Mouse (Mus musculus) embryonic stem cell, embryonic (primary cell): ENCODE measurements around the gene Rgs3.

ENCODE experiments used
- CTCF ChIA-PET, 4 experiments: fragments of 300-600 bp in 2 of 4; fragments of 350-600 bp in 2 of 4; sonication (Branson Sonifier 250); formaldehyde crosslinking; loops; one replicate each; lab custom pipeline; 2022; ENCODE audit warnings: inconsistent platforms in 2 of 4; lab: Charles Lee
- POLR2A ChIA-PET, 4 experiments: fragments of 300-600 bp in 2 of 4; fragments of 350-600 bp in 2 of 4; sonication (Branson Sonifier 250); formaldehyde crosslinking; loops; one replicate each; lab custom pipeline; 2022; ENCODE audit warnings: antibody characterized with exemption in 4 of 4, inconsistent platforms in 1 of 4; lab: Charles Lee

Gene Rgs3

DNA sequence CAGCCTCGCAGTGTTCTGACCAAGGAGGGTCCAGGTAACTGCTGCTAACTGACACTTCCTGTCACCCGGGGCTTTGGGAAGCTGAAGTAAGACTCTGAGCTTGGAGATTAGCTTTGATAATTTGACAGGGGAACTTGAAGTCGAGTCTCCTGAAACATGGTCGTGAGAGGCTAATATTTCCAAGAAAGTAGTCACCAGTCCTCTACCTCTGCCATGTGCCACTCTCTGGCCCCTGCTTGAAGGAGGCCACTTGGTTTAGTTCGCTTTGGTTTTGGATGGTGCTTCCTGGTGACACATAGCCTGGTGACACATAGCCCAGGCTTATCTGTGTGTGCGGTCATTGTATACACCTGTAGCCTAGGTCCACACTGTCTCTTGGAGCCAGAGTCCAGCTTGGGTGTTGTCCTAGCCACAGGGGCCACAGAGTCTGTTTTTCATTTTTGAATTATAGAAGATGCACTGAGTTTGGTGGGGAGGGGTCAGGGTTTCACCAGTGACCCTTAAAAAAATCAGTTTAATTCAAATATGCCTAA lies at the start of gene Rgs3:
TSS of gene Rgs3 (plus strand) at position 51 of the 533 bp plus-strand sequence.
- ChIA-PET CTCF (interaction anchor here in 3 of 4 experiments (0.6 to 7.5 kb wide), 4 partner anchors 100 to 202 kb away, joined by 3 to 69 read pairs (median 32); no protein-coding TSS in a partner anchor), POLR2A (no interaction called here)

DNA sequence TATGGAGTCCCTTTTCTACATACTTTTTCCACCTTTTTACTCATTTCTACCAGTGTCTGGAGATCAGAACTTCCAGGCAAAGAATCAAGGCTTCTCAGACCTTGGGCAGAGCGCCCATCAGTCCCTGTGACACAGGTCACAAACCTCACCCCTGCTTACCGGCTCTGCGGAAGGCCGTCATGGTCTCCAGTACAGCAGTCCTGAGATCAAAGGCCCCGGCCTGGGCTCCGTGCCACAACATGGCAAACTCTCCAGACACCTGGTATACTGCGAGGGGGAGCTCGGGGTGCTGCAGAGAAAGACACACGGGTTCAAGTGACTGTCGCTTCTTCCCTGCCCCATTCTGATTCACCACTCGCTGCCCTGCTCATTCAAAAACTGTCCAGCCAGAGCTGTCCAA lies 49.7 kb upstream of the Rgs3 start:
- POLR2A ChIA-PET, result interaction anchor here in 3 of 4 experiments (0.6 to 5.5 kb wide), 8 partner anchors 8 to 150 kb away, joined by 3 to 42 read pairs (median 5); partner anchors contain the start of genes 4933430I17Rik (in 1 of the 3), Alad (in 1 of the 3), Cdc26 (in 1 of the 3) and Fkbp15 (in 1 of the 3)
- CTCF ChIA-PET, result interaction anchor here in 3 of 4 experiments (0.6 to 1.2 kb wide), 5 partner anchors 9 to 252 kb away, joined by 3 read pairs; no protein-coding TSS in a partner anchor

DNA sequence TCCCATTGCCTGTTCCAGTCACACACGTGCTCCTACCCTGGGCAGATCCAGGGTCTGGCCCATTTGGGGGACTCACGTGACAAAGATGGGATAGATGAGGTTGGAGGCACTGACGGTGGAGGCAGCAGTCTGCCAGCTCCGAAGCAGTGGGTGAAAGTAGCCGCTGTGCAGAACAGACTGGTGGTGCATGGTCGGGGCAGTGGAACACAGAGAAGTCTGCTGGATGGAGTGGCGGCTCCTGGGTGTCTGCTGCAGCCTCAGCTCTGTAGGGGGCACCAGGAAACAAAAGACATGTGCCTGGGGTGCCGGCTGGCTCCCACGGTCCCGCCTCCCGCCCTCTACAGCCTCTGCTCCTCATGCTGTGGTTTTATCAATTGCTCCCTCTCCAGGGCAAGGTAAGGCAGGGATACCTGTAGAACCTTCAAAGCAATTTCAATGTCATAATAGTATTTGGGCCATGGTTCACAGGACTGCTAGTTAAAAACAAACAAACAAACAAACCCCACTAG lies 45.6 kb upstream of the Rgs3 start:
- CTCF ChIA-PET, result interaction anchor here in 3 of 4 experiments (0.7 to 1.7 kb wide), 3 partner anchors 12 to 182 kb away, joined by 3 to 6 read pairs (median 4); no protein-coding TSS in a partner anchor

DNA sequence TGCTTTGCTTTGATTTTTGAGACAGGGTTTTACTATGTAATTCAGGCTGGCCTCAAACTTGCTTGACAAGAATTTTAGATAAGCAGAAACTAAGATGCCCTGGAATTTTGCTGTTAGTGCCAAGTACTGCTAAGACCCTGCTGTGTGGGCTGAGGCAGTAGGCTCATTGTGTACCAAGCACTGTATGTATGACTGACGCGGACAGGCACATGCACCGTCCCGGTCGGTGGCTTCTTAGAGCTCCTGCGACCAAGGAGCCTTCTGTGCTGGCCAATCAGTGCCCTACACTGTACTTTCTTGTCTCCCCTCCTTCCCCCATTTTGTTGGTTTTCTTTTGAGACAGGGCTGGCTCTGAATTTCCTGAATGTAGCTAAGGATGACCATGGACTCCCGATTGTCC lies 44.7 kb upstream of the Rgs3 start:
- CTCF ChIA-PET, result interaction anchor here in 3 of 4 experiments (0.6 to 1.7 kb wide), 4 partner anchors 8 to 60 kb away, joined by 3 to 6 read pairs (median 4); partner anchors contain the start of genes 4933430I17Rik (in 1 of the 3) and Pole3 (in 1 of the 3)
- POLR2A ChIA-PET, result interaction anchor here in 2 of 4 experiments (0.5 to 1.5 kb wide), 3 partner anchors 10 to 107 kb away, joined by 3 read pairs; partner anchors contain the start of genes 4933430I17Rik (in 1 of the 2), Cdc26 (in 1 of the 2) and Pole3 (in 1 of the 2)

More for the DNA sequence above, 45.6 kb upstream of the Rgs3 start:
- POLR2A ChIA-PET, result interaction anchor here (0.6 to 4.9 kb wide), 6 partner anchors 11 to 108 kb away, joined by 3 to 24 read pairs (median 5); partner anchors contain the start of genes 4933430I17Rik (in 1 of the 4), Cdc26 (in 1 of the 4) and Pole3 (in 1 of the 4)

DNA sequence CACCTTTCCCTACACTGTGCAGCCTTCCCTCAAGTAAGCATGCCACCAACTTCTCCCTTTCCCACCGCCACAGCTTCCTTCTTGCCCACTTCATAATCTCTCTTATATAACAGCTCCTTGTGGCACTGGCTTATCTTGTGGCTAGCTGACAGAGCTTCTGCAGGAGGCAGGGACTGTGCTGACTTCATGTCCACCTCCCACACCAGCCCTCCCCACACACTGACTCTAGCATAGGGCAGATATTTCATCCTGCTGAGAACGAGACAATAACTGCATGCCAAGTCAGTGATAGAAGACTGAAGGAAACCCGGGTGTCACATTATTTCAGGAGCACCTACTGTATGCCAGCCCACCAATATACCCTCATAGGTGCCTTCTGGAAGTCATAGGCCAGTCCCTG lies 44.2 kb upstream of the Rgs3 start:
- ChIA-PET POLR2A (interaction anchor here in 2 of 4 experiments (0.5 to 1.5 kb wide), 3 partner anchors 10 to 107 kb away, joined by 3 to 4 read pairs (median 3); partner anchors contain the start of genes 4933430I17Rik (in 1 of the 2), Cdc26 (in 1 of the 2) and Pole3 (in 1 of the 2)), CTCF (interaction anchor here in 2 of 4 experiments (0.6 to 1.7 kb wide), 3 partner anchors 8 to 14 kb away, joined by 3 to 6 read pairs (median 6); partner anchors contain the start of genes 4933430I17Rik (in 1 of the 2) and Pole3 (in 1 of the 2))

DNA sequence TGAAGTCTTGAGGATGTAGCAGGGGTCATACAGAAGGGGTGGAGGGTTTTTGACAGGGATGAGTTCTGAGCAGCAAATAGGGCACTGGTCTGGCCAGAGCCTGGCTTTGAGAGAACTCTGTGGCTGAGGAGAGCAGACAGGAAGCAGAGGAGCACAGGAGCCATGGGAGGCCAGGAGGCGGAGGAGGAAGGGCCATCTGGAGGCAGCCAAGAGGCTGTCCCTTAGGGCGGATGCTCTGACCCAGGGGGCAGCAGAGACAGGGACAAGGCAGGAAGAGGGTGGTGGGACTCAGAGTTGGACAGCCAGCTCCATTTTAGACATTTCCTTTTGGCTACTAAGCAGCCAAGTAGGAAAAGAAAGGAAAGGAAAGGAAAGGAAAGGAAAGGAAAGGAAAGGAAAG lies 43.6 kb upstream of the Rgs3 start:
- CTCF ChIA-PET, result interaction anchor here in 2 of 4 experiments (0.5 to 1.7 kb wide), 3 partner anchors 9 to 245 kb away, joined by 4 to 8 read pairs (median 6); partner anchors contain the start of genes 4933430I17Rik (in 1 of the 2) and Pole3 (in 1 of the 2)
- POLR2A ChIA-PET, result interaction anchor here in 3 of 4 experiments (0.6 to 6.6 kb wide), 4 partner anchors 9 to 20 kb away, joined by 4 to 91 read pairs (median 14); partner anchors contain the start of gene Hdhd3 (in 2 of the 3)

DNA sequence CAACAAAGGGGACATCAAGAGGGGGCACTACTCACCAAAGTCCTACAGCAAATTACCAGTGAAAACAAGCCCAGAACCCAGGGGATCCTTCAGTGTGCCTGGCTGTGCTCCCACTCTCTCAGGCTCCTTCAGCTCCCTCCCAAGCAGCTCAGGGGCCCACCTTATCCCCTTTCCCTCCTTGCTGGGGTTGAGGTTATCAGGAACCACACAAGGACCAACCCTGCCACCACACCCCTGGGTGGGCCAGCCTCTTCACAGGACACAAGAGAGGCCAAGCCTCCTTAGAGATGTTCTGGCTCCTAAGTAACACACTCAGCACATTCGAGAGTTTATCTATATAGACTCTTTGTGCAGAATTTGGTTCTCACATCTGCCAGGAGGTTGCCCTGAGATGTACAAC lies 43.1 kb upstream of the Rgs3 start:
- CTCF ChIA-PET, result interaction anchor here in 2 of 4 experiments (0.5 to 0.7 kb wide), 2 partner anchors 9 to 245 kb away, joined by 4 to 8 read pairs; partner anchors contain the start of genes 4933430I17Rik (in 1 of the 2) and Pole3 (in 1 of the 2)

DNA sequence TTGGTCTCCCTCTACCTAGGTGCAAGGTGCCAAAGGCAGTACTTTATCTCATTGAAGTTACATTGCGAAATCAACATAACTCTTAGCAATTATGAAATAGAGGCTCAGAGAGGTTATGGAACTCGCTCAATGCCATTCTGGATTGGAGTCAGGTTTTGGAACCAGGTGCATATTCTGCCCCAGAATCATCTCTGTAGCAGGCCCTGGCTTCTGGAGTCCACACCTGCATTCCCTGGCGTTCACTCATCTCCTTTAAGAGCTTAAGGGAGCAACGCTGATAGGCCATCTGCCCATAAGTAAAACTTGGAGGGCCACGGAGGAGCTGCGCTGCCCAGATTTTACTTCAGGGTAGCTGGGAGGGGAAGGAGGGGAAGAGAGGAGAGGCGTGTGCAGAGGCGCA lies 42.6 kb upstream of the Rgs3 start:
- CTCF ChIA-PET, result no interaction called here

More for the DNA sequence above, 43.1 kb upstream of the Rgs3 start:
- POLR2A ChIA-PET, result interaction anchor here in 3 of 4 experiments (1.1 to 6.6 kb wide), 5 partner anchors 8 to 16 kb away, joined by 3 to 91 read pairs (median 22); partner anchors contain the start of gene Hdhd3 (in 2 of the 3)

DNA sequence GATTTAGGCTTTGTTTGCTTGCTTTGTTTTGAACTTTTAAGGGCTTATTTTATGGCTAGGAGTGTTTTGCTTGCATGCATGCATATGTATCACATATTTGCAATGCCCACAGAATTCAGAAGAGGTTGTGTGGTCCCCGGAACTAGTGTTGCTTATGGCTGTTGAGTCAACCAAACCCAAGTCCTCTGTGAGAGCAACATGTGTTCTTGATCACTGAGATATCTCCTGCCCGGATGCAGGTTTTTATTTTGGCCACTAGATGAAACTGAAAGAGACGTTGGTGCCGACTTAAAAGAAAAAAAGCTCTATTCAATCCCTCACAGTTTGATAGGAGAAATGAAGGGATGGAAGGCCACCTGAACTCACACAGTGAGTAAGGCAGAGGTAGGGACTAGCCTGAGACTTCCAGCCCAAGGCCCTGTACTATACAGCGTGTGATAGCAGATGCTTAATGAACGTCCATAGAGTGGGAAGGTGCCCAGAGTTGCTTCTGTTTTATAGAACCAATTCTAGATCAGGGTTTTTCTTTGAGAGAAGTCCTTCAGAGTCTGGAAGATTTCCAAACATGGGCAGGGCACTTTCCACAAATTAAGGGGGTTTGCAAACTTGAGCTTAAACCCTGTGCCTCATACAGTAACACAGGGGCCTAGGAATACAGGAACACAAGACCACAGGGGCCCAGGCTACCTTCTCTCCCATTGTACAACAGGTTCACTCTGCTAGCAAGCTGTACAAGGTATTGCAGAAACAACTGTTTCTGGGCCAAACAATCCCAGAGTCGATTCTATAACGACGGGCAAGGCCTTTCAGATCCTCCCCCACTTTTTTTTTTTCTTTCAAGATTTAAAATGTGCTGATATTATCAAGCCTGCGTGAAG lies 41.9 kb upstream of the Rgs3 start:
- POLR2A ChIA-PET, result interaction anchor here in 3 of 4 experiments (0.6 to 6.6 kb wide), 20 partner anchors 9 to 211 kb away, joined by 3 to 91 read pairs (median 9); partner anchors contain the start of genes Hdhd3 (in 3 of the 3), Cdc26 (in 1 of the 3), Fkbp15 (in 1 of the 3) and Prpf4 (in 1 of the 3)
- CTCF ChIA-PET, result interaction anchor here in 2 of 4 experiments (0.7 to 2.5 kb wide), 7 partner anchors 7 to 186 kb away, joined by 3 to 13 read pairs (median 3); partner anchors contain the start of genes Bspry (in 1 of the 2) and Hdhd3 (in 1 of the 2)

More for the DNA sequence above, 42.6 kb upstream of the Rgs3 start:
- POLR2A ChIA-PET, result interaction anchor here in 3 of 4 experiments (1.1 to 6.6 kb wide), 7 partner anchors 8 to 83 kb away, joined by 3 to 91 read pairs (median 14); partner anchors contain the start of gene Hdhd3 (in 2 of the 3)

DNA sequence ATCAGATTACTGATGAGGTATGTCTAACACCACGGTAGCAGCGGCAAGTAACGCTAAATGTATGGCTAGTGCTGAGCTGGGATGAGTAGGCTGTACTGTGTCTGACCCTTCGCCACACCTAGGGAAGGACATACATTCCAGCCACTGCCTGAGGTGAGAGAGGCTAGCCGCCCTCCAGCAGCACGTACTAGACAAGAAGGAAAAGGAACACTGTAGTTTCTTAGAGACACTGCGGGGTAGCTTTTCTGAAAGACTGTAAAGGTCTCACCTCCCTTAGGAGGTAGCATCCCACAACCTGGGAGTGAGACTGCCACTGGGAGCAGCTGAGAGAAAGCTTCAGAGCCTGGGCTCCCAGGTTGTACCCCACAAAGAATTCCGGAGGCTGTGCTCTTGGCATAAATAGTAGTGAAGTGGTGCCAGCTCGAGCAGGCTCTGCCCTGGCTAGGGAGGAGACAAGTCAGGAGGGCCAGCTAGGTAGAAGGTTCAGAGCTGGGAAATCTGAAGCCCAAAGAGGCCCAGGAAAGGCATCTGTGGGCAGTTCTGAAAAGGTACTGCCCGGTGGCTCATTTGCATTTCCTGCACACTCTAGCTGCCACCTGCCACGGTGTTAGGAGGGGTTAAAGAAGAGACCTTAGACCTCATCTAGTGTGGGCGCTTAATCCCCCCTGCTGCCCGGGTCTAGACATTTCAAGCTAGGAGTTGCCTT lies 41.1 kb upstream of the Rgs3 start:
- CTCF ChIA-PET, result interaction anchor here in 3 of 4 experiments (0.6 to 2.5 kb wide), 10 partner anchors 8 to 91 kb away, joined by 3 to 13 read pairs (median 3); partner anchors contain the start of genes Bspry (in 1 of the 3) and Hdhd3 (in 1 of the 3)
- POLR2A ChIA-PET, result interaction anchor here (0.6 to 6.6 kb wide), 30 partner anchors 10 to 212 kb away, joined by 3 to 91 read pairs (median 6); partner anchors contain the start of genes Cdc26 (in 2 of the 4), Fkbp15 (in 2 of the 4), Hdhd3 (in 2 of the 4) and Prpf4 (in 2 of the 4)

DNA sequence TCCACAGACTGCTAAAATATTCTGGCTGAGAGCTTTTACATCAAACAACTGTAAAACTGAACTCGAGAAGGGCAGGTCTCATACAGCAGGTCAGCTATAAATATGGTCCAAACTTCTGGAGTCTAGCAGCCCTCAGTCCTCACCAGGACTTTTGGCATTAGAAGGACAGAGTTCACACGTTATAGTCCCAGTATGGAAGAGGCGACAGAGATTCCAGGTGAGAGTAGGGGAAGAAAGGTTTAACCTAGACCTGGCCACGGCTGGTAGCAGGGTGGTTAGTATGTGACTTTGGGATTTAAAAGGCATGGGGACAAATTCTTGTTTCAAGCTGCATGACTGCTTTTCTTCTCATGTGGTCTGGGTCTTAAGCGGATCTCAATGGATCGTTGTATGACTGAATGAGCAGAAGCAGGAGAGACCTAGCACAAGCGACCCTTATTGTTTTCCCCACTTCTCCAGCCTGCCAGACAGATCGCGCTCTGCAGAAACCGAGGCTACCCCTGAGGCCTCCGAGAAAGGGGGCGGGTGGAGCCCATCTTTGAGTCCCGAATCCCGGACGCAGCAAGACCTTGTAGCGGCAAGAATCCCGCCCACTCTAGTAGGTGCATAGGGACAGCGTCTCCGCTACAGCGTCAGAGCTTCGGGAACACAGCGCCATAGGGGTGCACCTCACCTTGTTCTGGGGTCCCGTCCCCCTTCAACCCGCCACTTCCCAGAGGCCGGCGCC lies 40.4 kb upstream of the Rgs3 start:
- CTCF ChIA-PET, result interaction anchor here in 3 of 4 experiments (0.5 to 2.5 kb wide), 9 partner anchors 9 to 166 kb away, joined by 3 to 13 read pairs (median 3); partner anchors contain the start of genes Bspry (in 1 of the 3) and Hdhd3 (in 1 of the 3)
- POLR2A ChIA-PET, result interaction anchor here in 3 of 4 experiments (0.5 to 6.6 kb wide), 31 partner anchors 10 to 174 kb away, joined by 3 to 91 read pairs (median 5); partner anchors contain the start of genes Cdc26 (in 2 of the 3), Fkbp15 (in 2 of the 3), Hdhd3 (in 2 of the 3) and Prpf4 (in 2 of the 3)

DNA sequence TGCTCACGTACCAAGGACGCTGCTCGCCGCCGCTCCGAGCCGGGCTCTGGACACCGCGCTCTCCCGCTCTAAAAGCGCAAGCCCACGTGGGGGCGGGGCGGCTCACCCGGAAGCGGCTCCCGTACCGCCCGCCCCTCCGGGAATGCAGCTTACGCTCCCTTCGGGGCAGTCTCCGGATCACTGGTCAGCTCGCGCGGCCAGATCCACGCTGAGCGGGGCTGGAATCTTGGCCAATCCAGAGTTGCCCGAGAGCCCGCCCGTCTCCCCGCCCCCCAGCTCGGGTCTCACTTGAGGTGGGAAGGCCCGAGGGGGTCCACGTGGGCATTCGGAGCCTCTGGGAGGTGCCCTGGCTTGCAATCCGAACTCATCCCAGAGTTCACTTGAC lies 39.8 kb upstream of the Rgs3 start, which contains the start of gene Alad:
TSS of gene Alad (minus strand) at position 70 of the 385 bp plus-strand sequence.
- ChIA-PET CTCF (interaction anchor here in 2 of 4 experiments (0.7 to 2.5 kb wide), 2 partner anchors 17 to 213 kb away, joined by 5 to 13 read pairs; partner anchors contain the start of gene Hdhd3 (in 1 of the 2)), POLR2A (interaction anchor here in 3 of 4 experiments (0.5 to 6.6 kb wide), 23 partner anchors 10 to 159 kb away, joined by 3 to 91 read pairs (median 7); partner anchors contain the start of genes Cdc26 (in 2 of the 3), Fkbp15 (in 2 of the 3), Hdhd3 (in 2 of the 3) and Prpf4 (in 2 of the 3))

DNA sequence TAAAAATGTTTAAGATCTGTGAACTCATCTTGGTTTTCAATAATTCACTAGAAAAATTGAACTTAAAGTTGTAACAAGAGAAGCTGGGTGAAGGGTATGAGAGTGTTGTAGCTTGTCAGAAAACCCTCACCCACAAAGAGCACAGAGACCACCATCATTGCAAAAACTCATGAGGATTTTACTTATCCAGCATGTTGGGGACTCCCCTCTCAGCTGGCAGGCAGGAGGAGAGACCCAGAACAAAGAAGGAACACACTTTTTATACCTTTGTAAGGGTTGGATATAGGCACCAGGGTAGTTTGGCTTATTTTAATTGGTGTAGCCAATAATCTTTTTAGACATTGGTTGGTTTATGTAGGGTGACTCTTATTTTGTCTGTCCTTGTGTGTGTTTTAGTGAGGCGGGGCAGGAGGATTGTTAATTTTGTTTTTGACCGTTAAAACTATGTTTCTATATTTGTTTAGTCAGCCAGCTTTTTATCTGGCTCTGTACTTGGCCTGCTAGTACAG lies 38.7 kb upstream of the Rgs3 start:
- ChIA-PET CTCF (no interaction called here), POLR2A (interaction anchor here in 2 of 4 experiments (0.6 to 6.6 kb wide), 4 partner anchors 20 to 323 kb away, joined by 3 to 91 read pairs (median 5); partner anchors contain the start of gene Hdhd3 (in 1 of the 2))
